Mouse (Mus musculus): Measurements from ENCODE around the gene Mink1. TPM values are rescaled to one million over a fixed set of nuclear protein-coding genes. Genes with fewer than 3 reads are reported as not detected.

The Mink1 gene
- total and polyA plus RNA-seq, 3 experiments: 14.3 to 89.8 (median 38.1) TPM

DNA sequence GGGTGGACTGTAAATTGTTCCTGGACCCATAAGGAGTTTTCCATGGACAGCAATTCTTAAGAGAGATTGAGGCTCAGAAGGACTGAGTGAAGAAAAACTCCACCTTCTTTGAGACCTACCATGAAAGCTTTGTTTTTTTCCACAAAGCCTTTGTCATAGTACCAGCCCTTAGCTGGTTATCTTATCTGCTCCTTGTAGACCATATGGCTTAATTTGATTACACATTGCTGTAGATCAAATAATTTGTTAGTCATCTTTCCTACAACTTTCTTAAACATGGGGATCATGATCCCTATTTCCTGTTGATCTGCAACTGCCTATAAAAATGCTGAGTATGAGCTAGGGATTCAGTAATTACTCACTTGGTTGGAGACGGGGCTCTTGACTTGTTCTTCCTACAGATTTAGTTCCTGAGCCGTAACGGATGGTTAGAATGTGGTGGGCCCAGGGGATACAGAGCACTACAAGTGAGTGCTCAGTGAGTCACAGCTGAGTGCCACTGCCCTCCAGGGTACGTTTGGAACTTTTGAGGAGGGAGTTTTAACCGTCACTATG is 9.7 kb downstream of the Mink1 start:
- no peaks in the 10 kb centered on the region for H3K27me3 ChIP-seq (ENCODE audit: insufficient read depth, low read length)
- no peaks in the 10 kb centered on the region for H3K9me3 ChIP-seq (replicated peaks)
- peak overlapping the region; percentile 22; the same call in 1 of the 2 replicates for H3K4me3 ChIP-seq (ENCODE audit: low read depth, low read length)
- TF ChIP-seq CTCF (IDR thresholded peaks at IDR 0.05; ENCODE audit: low read depth, low read length): no peak
- peak; percentile 55 for TF ChIP-seq TAL1 (conservative IDR thresholded peaks at IDR 0.05; ENCODE audit: low read depth, low read length)
- H3K36me3 ChIP-seq (replicated peaks): peaks cover 60% of the 10 kb centered on the region
- H3K4me1 ChIP-seq (ENCODE audit: insufficient read depth, low read depth, low read length): peaks cover 75% of the 10 kb centered on the region
- ATAC-seq (ENCODE audit: extremely low read depth, insufficient number of reproducible peaks, low FRiP score, poor library complexity, severe bottlenecking) (peak; percentile 48; the same call in 1 of the 2 replicates), DNase-seq (ENCODE audit: low spot score) (peak; percentile 19)

- no peak for TF ChIP-seq TAL1 (conservative IDR thresholded peaks at IDR 0.05; ENCODE audit: low read depth, low read length)
- no peak for TF ChIP-seq GATA1 (IDR thresholded peaks at IDR 0.05; ENCODE audit: borderline replicate concordance, low read length)
- TF ChIP-seq POLR2AphosphoS5 (IDR thresholded peaks at IDR 0.05; ENCODE audit: insufficient replicate concordance, low read depth, low read length): no peak
- TF ChIP-seq GATA2 (IDR thresholded peaks at IDR 0.05; ENCODE audit: borderline replicate concordance, low read depth, low read length): no peak
- no peak for TF ChIP-seq CTCF (IDR thresholded peaks at IDR 0.05; ENCODE audit: low read depth, low read length)
- H3K4me1 ChIP-seq (ENCODE audit: insufficient read depth, low read depth, low read length): peaks cover 63% of the 10 kb centered on the region
- DNase-seq (ENCODE audit: low spot score) (no peak), ATAC-seq (ENCODE audit: extremely low read depth, insufficient number of reproducible peaks, low FRiP score, poor library complexity, severe bottlenecking) (no peak)
- no peak overlapping the region for H3K4me3 ChIP-seq (ENCODE audit: low read depth, low read length)
- H3K36me3 ChIP-seq (replicated peaks): peaks cover 58% of the 10 kb centered on the region
- H3K27me3 ChIP-seq (ENCODE audit: insufficient read depth, low read length): no peaks in the 10 kb centered on the region
- no peaks in the 10 kb centered on the region for H3K9me3 ChIP-seq (replicated peaks)
Measured at GRCm38 (mm10) chr11:70573872-70574271, 11.2 kb downstream of the Mink1 start.

DNA sequence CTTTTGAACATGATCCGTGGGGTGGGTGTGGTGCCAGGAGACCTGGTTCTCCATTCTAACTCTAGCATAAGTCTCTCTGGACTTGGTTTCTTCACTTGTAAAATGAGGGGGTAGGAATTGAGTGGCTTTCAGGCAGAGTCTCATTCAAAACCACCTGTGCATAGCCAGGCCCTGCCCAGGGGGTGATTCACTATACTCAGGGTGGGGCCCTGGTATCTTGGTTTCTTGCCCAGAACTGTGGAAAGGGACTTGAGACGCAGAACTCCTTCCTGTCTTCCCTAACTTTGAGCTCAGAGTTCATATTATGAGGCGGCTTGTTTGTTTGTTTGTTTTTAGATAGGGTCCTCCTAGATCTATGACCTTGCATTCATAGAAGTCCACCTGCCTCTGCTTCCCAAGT is 14.5 kb downstream of the Mink1 start:
- Histone ChIP-seq H3K4me3 (ENCODE audit: low read depth, low read length) (no peak overlapping the region), H3K9me3 (replicated peaks) (no peaks in the 10 kb centered on the region), H3K36me3 (replicated peaks) (peaks cover 68% of the 10 kb centered on the region), H3K4me1 (ENCODE audit: insufficient read depth, low read depth, low read length) (peaks cover 48% of the 10 kb centered on the region), H3K27me3 (ENCODE audit: insufficient read depth, low read length) (no peaks in the 10 kb centered on the region)
- ATAC-seq (ENCODE audit: extremely low read depth, insufficient number of reproducible peaks, low FRiP score, poor library complexity, severe bottlenecking) (no peak), DNase-seq (ENCODE audit: low spot score) (no peak)
- TF ChIP-seq GATA1 (IDR thresholded peaks at IDR 0.05; ENCODE audit: borderline replicate concordance, low read length): no peak
- no peak for TF ChIP-seq GATA2 (IDR thresholded peaks at IDR 0.05; ENCODE audit: borderline replicate concordance, low read depth, low read length)
- no peak for TF ChIP-seq POLR2AphosphoS5 (IDR thresholded peaks at IDR 0.05; ENCODE audit: insufficient replicate concordance, low read depth, low read length)
- TF ChIP-seq TAL1 (conservative IDR thresholded peaks at IDR 0.05; ENCODE audit: low read depth, low read length): no peak
- TF ChIP-seq CTCF (IDR thresholded peaks at IDR 0.05; ENCODE audit: low read depth, low read length): no peak

DNA sequence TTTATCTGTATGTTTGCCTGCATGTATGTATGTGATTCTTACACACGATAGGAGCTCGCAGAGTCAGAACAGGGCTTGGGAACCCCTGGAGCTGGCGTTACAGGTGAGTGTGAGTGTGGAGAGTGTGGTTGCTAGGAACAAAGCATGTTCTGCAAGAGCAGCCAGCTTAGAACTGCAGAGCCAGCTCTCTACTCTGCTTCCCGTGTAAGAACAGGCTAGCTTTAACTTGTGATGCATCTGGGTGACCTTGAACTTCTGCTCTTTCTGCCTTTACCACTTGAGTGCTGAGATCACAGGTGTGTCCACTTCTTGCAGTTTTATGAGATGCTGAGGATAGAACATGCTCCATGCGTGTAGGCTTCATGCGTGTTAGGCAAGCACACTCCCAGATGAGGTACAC is 16.3 kb downstream of the Mink1 start:
- TF ChIP-seq GATA2 (IDR thresholded peaks at IDR 0.05; ENCODE audit: borderline replicate concordance, low read depth, low read length): no peak
- no peak for TF ChIP-seq CTCF (IDR thresholded peaks at IDR 0.05; ENCODE audit: low read depth, low read length)
- TF ChIP-seq GATA1 (IDR thresholded peaks at IDR 0.05; ENCODE audit: borderline replicate concordance, low read length): no peak
- no peak for TF ChIP-seq TAL1 (conservative IDR thresholded peaks at IDR 0.05; ENCODE audit: low read depth, low read length)
- TF ChIP-seq POLR2AphosphoS5 (IDR thresholded peaks at IDR 0.05; ENCODE audit: insufficient replicate concordance, low read depth, low read length): no peak
- Histone ChIP-seq H3K36me3 (replicated peaks) (peaks cover 72% of the 10 kb centered on the region), H3K9me3 (replicated peaks) (no peaks in the 10 kb centered on the region), H3K4me3 (ENCODE audit: low read depth, low read length) (no peak overlapping the region), H3K4me1 (ENCODE audit: insufficient read depth, low read depth, low read length) (peaks cover 33% of the 10 kb centered on the region), H3K27me3 (ENCODE audit: insufficient read depth, low read length) (no peaks in the 10 kb centered on the region)
- no peak for DNase-seq (ENCODE audit: low spot score)
- ATAC-seq (ENCODE audit: extremely low read depth, insufficient number of reproducible peaks, low FRiP score, poor library complexity, severe bottlenecking): no peak

DNA sequence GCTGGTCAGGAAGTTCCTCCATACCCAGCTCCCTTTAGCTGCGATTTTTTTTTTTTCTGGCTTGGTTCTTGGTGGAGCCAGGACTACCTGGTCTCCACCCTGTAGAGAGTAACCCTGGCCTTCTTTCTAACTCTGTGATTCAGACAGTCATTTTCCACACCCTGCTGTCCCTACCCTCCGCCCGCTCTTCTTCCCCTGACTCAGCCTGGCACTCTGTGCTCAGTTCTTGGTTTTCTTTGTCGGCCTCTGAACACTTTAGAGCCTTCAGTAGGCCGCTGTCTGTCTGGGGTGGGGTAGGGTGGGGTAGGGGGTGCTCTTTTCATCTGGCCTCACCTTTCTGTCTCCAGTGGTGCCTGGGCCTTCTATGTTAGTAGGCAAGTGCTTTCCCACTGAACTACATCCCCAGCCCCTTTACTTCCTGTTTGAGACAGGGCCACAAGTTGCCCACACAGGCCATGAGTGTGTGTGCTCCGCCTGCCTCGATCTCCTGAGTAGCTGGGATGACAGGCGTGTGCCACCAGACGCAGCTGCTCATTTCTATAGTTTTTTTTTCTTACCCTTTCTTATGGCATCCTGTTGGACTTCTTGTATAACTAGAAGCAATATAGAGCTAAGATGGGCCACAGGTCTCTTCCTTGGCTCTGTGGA is 17.2 kb downstream of the Mink1 start:
- no peaks in the 10 kb centered on the region for H3K27me3 ChIP-seq (ENCODE audit: insufficient read depth, low read length)
- peaks cover 32% of the 10 kb centered on the region for H3K4me1 ChIP-seq (ENCODE audit: insufficient read depth, low read depth, low read length)
- peaks cover 76% of the 10 kb centered on the region for H3K36me3 ChIP-seq (replicated peaks)
- TF ChIP-seq TAL1 (conservative IDR thresholded peaks at IDR 0.05; ENCODE audit: low read depth, low read length) (no peak), GATA1 (IDR thresholded peaks at IDR 0.05; ENCODE audit: borderline replicate concordance, low read length) (no peak), CTCF (IDR thresholded peaks at IDR 0.05; ENCODE audit: low read depth, low read length) (no peak), GATA2 (IDR thresholded peaks at IDR 0.05; ENCODE audit: borderline replicate concordance, low read depth, low read length) (no peak)
- H3K9me3 ChIP-seq (replicated peaks): no peaks in the 10 kb centered on the region
- DNase-seq (ENCODE audit: low spot score) (no peak), ATAC-seq (ENCODE audit: extremely low read depth, insufficient number of reproducible peaks, low FRiP score, poor library complexity, severe bottlenecking) (no peak)
- no peak overlapping the region for H3K4me3 ChIP-seq (ENCODE audit: low read depth, low read length)

- peaks cover 32% of the 10 kb centered on the region for H3K4me1 ChIP-seq (ENCODE audit: insufficient read depth, low read depth, low read length)
- TF ChIP-seq TAL1 (conservative IDR thresholded peaks at IDR 0.05; ENCODE audit: low read depth, low read length) (no peak), POLR2AphosphoS5 (IDR thresholded peaks at IDR 0.05; ENCODE audit: insufficient replicate concordance, low read depth, low read length) (no peak), GATA1 (IDR thresholded peaks at IDR 0.05; ENCODE audit: borderline replicate concordance, low read length) (no peak), CTCF (IDR thresholded peaks at IDR 0.05; ENCODE audit: low read depth, low read length) (no peak), GATA2 (IDR thresholded peaks at IDR 0.05; ENCODE audit: borderline replicate concordance, low read depth, low read length) (no peak)
- ATAC-seq (ENCODE audit: extremely low read depth, insufficient number of reproducible peaks, low FRiP score, poor library complexity, severe bottlenecking): no peak
- H3K27me3 ChIP-seq (ENCODE audit: insufficient read depth, low read length): no peaks in the 10 kb centered on the region
- H3K36me3 ChIP-seq (replicated peaks): peaks cover 76% of the 10 kb centered on the region
- no peaks in the 10 kb centered on the region for H3K9me3 ChIP-seq (replicated peaks)
- DNase-seq (ENCODE audit: low spot score): no peak
- no peak overlapping the region for H3K4me3 ChIP-seq (ENCODE audit: low read depth, low read length)
Measured at GRCm38 (mm10) chr11:70580358-70580720, 17.7 kb downstream of the Mink1 start.
